Mouse (Mus musculus): ENCODE results near the gene Gatd1.
"Not testable (repeated sequence)": the region's sequence is repeated elsewhere in the genome, so short reads cannot be mapped to it uniquely, and the experiment has no call there.

Gatd1 gene

GRCm38 (mm10) chr7:141426948-141427730 is 13.2 kb upstream of the Gatd1 start:
- DNase-seq: no peak

- DNase-seq: no peak
Measured at GRCm38 (mm10) chr7:141423811-141424210, 9.9 kb upstream of the Gatd1 start.

GRCm38 (mm10) chr7:141420030-141420702 is 6.2 kb upstream of the Gatd1 start:
- DNase-seq: no peak

- DNase-seq: no peak
Measured at GRCm38 (mm10) chr7:141418970-141419369, 5.0 kb upstream of the Gatd1 start.

- no peak for DNase-seq
Measured at GRCm38 (mm10) chr7:141417731-141418681, 4.1 kb upstream of the Gatd1 start.

GRCm38 (mm10) chr7:141416144-141416841 is 2.4 kb upstream of the Gatd1 start:
- DNase-seq: no peak

- DNase-seq: no peak
Measured at GRCm38 (mm10) chr7:141413331-141413730, 605 bp downstream of the Gatd1 start.

GRCm38 (mm10) chr7:141411667-141412066 is 2.3 kb downstream of the Gatd1 start:
- DNase-seq: no peak

GRCm38 (mm10) chr7:141410631-141411030 is 3.3 kb downstream of the Gatd1 start:
- DNase-seq: no peak

GRCm38 (mm10) chr7:141408833-141409232 is 5.1 kb downstream of the Gatd1 start:
- DNase-seq: peak; percentile 79

- DNase-seq: not testable (repeated sequence)
Measured at GRCm38 (mm10) chr7:141407670-141408069, 6.3 kb downstream of the Gatd1 start.

GRCm38 (mm10) chr7:141405466-141405865 is 8.5 kb downstream of the Gatd1 start:
- no peak for DNase-seq

GRCm38 (mm10) chr7:141403305-141403704 is 10.6 kb downstream of the Gatd1 start:
- peak; percentile 44 for DNase-seq

- DNase-seq: no peak
Measured at GRCm38 (mm10) chr7:141395348-141395747, 18.6 kb downstream of the Gatd1 start.

GRCm38 (mm10) chr7:141394771-141395170 is 19.2 kb downstream of the Gatd1 start:
- DNase-seq: peak; percentile 53

GRCm38 (mm10) chr7:141394158-141394557 is 19.8 kb downstream of the Gatd1 start:
- DNase-seq: no peak

GRCm38 (mm10) chr7:141392552-141393222 is 21.2 kb downstream of the Gatd1 start:
- DNase-seq: no peak

- DNase-seq: peak; percentile 96
Measured at GRCm38 (mm10) chr7:141391625-141392551, 22.0 kb downstream of the Gatd1 start, which contains the start of gene Taldo1. Gene Taldo1, plus strand, starts transcription at chr7:141392199.

GRCm38 (mm10) chr7:141390326-141391259 is 23.3 kb downstream of the Gatd1 start:
- DNase-seq: no peak
